Mouse (Mus musculus) G1E (cell line): ENCODE data around the gene Olfr1500.
"Not testable (repeated sequence)": the region's sequence is repeated elsewhere in the genome, so short reads cannot be mapped to it uniquely, and the experiment has no call there.

Experiments used
- CTCF ChIP-seq: IDR thresholded peaks from 2 replicates; pipeline ENCODE4 v1.5.1; 2012; ENCODE audit warnings: low read depth, low read length, inconsistent platforms, mixed read lengths
- GATA1 ChIP-seq: IDR thresholded peaks from 2 replicates; pipeline ENCODE4 v1.6.1; 2012; ENCODE audit warnings: borderline replicate concordance, low read length, inconsistent platforms, mixed read lengths
- POLR2AphosphoS5 ChIP-seq: IDR thresholded peaks from 2 replicates; pipeline ENCODE4 v1.6.1; 2012; ENCODE audit warnings: low read depth, low read length, inconsistent platforms; ENCODE audit not compliant: insufficient replicate concordance
- TAL1 ChIP-seq: conservative IDR thresholded peaks from 2 replicates; pipeline ENCODE4 v1.6.1; 2012; ENCODE audit warnings: low read depth, low read length, inconsistent platforms, mixed read lengths

- TF ChIP-seq CTCF, POLR2AphosphoS5, TAL1, GATA1: not testable (repeated sequence)
Observed at GRCm38 (mm10) chr19:13805486-13805885, 24.8 kb downstream of the Olfr1500 start.
